Mouse (Mus musculus) megakaryocyte, embryonic 14.5 days (primary cell): ENCODE data around the gene Nrp2. TPM values are rescaled to one million over a fixed set of nuclear protein-coding genes. Genes with fewer than 3 reads are reported as not detected.
A peak's percentile ranks its signal among the peaks of the same experiment; 100 is the strongest.

Experiments
- H3K27me3 ChIP-seq: replicated peaks from 2 replicates; pipeline ENCODE3; 2012; ENCODE audit warnings: inconsistent platforms
- H3K36me3 ChIP-seq: replicated peaks from 2 replicates; pipeline ENCODE3; 2012; ENCODE audit warnings: low read length, inconsistent platforms, mixed read lengths
- H3K4me1 ChIP-seq: 2 replicates; pipeline ENCODE4 v1.6.1; 2012; ENCODE audit warnings: inconsistent platforms
- H3K4me3 ChIP-seq: replicated peaks from 2 replicates; pipeline ENCODE3; 2012; ENCODE audit warnings: moderate library complexity, mild to moderate bottlenecking, inconsistent platforms
- H3K9me3 ChIP-seq: 2 replicates; pipeline ENCODE4 v1.6.1; 2012; ENCODE audit warnings: inconsistent platforms
- FLI1 ChIP-seq: IDR thresholded peaks from 2 replicates; pipeline ENCODE4 v1.6.1; 2012; ENCODE audit warnings: low read length, inconsistent platforms, mixed read lengths
- GATA1 ChIP-seq: IDR thresholded peaks from 3 replicates; pipeline ENCODE4 v1.6.1; 2012; ENCODE audit warnings: mixed read lengths, low read length, inconsistent platforms, borderline replicate concordance
- polyA plus RNA-seq: library from polyadenylated mRNA; stranded (reverse); fragments of >175 nt; gene quantifications from 2 replicates; pipeline ENCODE4 v1.2.3, GENCODE M21; 2012; ENCODE audit warnings: low replicate concordance; ENCODE audit not compliant: insufficient read depth

Gene Nrp2
- polyA plus RNA-seq, 1 experiment = 3.2 TPM

- TF ChIP-seq GATA1 (no peak), FLI1 (no peak)
- peak overlapping the region; percentile 89 for H3K4me3 ChIP-seq
- peaks cover 41% of the 10 kb centered on the region for H3K4me1 ChIP-seq
- H3K36me3 ChIP-seq = no peaks in the 10 kb centered on the region
- no peaks in the 10 kb centered on the region for H3K9me3 ChIP-seq
- peaks cover 91% of the 10 kb centered on the region for H3K27me3 ChIP-seq
These were observed 1.9 kb downstream of the Nrp2 start for GRCm38 (mm10) chr1:62704889-62705516.

- peaks cover 94% of the 10 kb centered on the region for H3K27me3 ChIP-seq
- no peaks in the 10 kb centered on the region for H3K9me3 ChIP-seq
- no peaks in the 10 kb centered on the region for H3K36me3 ChIP-seq
- peak overlapping the region; percentile 89 for H3K4me3 ChIP-seq
- peaks cover 41% of the 10 kb centered on the region for H3K4me1 ChIP-seq
- TF ChIP-seq GATA1 (no peak), FLI1 (no peak)
These were observed 2.5 kb downstream of the Nrp2 start for GRCm38 (mm10) chr1:62705517-62705981.

- Histone ChIP-seq H3K9me3 (no peaks in the 10 kb centered on the region), H3K4me1 (peaks cover 33% of the 10 kb centered on the region), H3K36me3 (no peaks in the 10 kb centered on the region), H3K4me3 (peak overlapping the region; percentile 89), H3K27me3 (peaks cover 94% of the 10 kb centered on the region)
- TF ChIP-seq GATA1 = no peak
- no peak for TF ChIP-seq FLI1
These were observed 3.3 kb downstream of the Nrp2 start for GRCm38 (mm10) chr1:62706085-62707021.

- TF ChIP-seq GATA1 = no peak
- Histone ChIP-seq H3K9me3 (no peaks in the 10 kb centered on the region), H3K27me3 (peaks cover 90% of the 10 kb centered on the region), H3K4me3 (peak overlapping the region; percentile 89), H3K36me3 (no peaks in the 10 kb centered on the region), H3K4me1 (peaks cover 32% of the 10 kb centered on the region)
These were observed 4.2 kb downstream of the Nrp2 start for GRCm38 (mm10) chr1:62707101-62707912.

GRCm38 (mm10) chr1:62707913-62708860, 5.1 kb downstream of the Nrp2 start:
- no peak overlapping the region for H3K4me3 ChIP-seq
- peaks cover 85% of the 10 kb centered on the region for H3K27me3 ChIP-seq
- TF ChIP-seq FLI1 = no peak
- TF ChIP-seq GATA1 = no peak
- no peaks in the 10 kb centered on the region for H3K36me3 ChIP-seq
- H3K4me1 ChIP-seq = peaks cover 26% of the 10 kb centered on the region
- no peaks in the 10 kb centered on the region for H3K9me3 ChIP-seq

- Histone ChIP-seq H3K9me3 (no peaks in the 10 kb centered on the region), H3K27me3 (peaks cover 71% of the 10 kb centered on the region), H3K4me3 (no peak overlapping the region), H3K36me3 (no peaks in the 10 kb centered on the region), H3K4me1 (peaks cover 19% of the 10 kb centered on the region)
- TF ChIP-seq GATA1 = no peak
- TF ChIP-seq FLI1 = no peak
These were observed 6.8 kb downstream of the Nrp2 start for GRCm38 (mm10) chr1:62709770-62710335.

- no peak for TF ChIP-seq GATA1
- TF ChIP-seq FLI1 = no peak
- no peaks in the 10 kb centered on the region for H3K36me3 ChIP-seq
- no peaks in the 10 kb centered on the region for H3K9me3 ChIP-seq
- no peak overlapping the region for H3K4me3 ChIP-seq
- H3K4me1 ChIP-seq = no peaks in the 10 kb centered on the region
- peaks cover 48% of the 10 kb centered on the region for H3K27me3 ChIP-seq
These were observed 10.1 kb downstream of the Nrp2 start for GRCm38 (mm10) chr1:62713021-62713676.

GRCm38 (mm10) chr1:62715004-62715403, 11.9 kb downstream of the Nrp2 start:
- peaks cover 31% of the 10 kb centered on the region for H3K27me3 ChIP-seq
- H3K4me1 ChIP-seq = peaks cover 6% of the 10 kb centered on the region; the same call in 1 of the 2 replicates
- H3K4me3 ChIP-seq = no peak overlapping the region
- TF ChIP-seq GATA1 = no peak
- TF ChIP-seq FLI1 = no peak
- H3K36me3 ChIP-seq = no peaks in the 10 kb centered on the region
- no peaks in the 10 kb centered on the region for H3K9me3 ChIP-seq
